8 mouse cellular contexts compared by ENCODE assay signal in the genomic region with DNA sequence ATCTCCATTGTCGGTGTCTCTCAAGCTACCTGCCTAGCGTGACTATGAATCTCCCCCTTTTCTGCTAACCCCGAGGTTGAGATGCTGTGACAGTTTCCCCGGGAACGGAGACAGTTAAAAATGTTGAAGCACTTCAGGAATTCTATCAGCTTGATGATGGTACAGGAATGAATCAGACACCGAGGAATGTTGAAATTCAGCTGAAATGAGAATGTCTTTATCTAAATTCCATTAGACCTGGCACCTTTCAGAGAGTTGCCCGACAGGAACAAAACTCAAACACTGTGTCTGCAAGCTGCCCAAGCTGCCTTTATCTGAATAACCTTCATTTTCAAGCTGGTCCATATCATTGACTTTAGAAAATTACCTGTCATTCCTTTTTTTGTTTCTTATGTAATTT.
"Had no signal": no experiment of that assay in that cellular context is flagged by ENCODE, and none has a peak within 500 bp of the region (broad histone marks: within the 10 kb centered on the region; RNA-seq: fewer than 3 reads in every experiment).

No protein-coding gene starts in this region.

- H3K4me3 ChIP-seq: limb, embryonic 13.5 days; myocyte had no signal

- H3K27me3 ChIP-seq: limb, embryonic 13.5 days had no signal

- DNase-seq: kidney, adult 2 months; kidney, postnatal 25 days; layer of hippocampus, adult 9-11 months; left cerebral cortex, postnatal 4 days; thymus, postnatal 4 days had no signal

- H3K9me3 ChIP-seq: limb, embryonic 13.5 days had no signal

- H3K4me1 ChIP-seq: limb, embryonic 13.5 days had no signal

- H3K27ac ChIP-seq: limb, embryonic 13.5 days; stomach, postnatal 0 days had no signal

- H3K4me2 ChIP-seq: limb, embryonic 13.5 days had no signal

- H3K9ac ChIP-seq: limb, embryonic 13.5 days had no signal

- H3K36me3 ChIP-seq: limb, embryonic 13.5 days had no signal
